In the genomic region with DNA sequence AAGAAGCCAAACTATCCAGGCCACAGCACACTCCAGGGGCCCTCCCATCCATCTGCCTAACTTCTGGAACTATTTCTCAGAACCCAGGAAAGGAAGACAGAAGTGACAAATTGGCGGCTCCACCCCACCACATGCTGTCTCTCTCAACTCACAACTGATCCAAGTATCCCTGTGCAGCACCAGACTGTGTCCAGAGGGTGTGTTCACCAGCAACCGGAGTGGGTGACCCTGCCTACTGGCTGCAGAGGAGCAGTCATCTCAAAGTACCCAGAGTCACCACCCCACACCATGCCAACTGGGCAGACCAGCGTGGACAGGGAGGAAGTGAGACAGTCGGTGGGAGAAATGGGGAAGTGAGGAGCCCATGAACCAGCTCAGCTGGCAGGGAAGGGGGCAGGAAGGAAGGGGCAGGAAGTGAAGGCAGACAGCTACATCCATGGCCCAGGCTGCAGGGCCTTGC, we compare ENCODE assay signal across 8 mouse cellular contexts. TPM values are rescaled to one million over a fixed set of nuclear protein-coding genes. Genes with fewer than 3 reads are reported as not detected.
DNase-seq lines count a peak whose midpoint lies in the region; ATAC-seq and TF ChIP-seq lines count a peak whose summit lies in the region.

No protein-coding gene starts in this region.

- intact Hi-C loops in left cerebral cortex, postnatal 4 days (cut with DNase I), result no loop called here
- intact Hi-C loops in left cerebral cortex, adult 2 months (cut with DNase I), result no loop called here

- no peak for TF ChIP-seq CTCF in left cerebral cortex, adult 2 months (IDR thresholded peaks at IDR 0.05)

- no peak overlapping the region for H3K4me3 ChIP-seq in left cerebral cortex, adult 2 months

- DNase-seq in cerebellum, postnatal 4 days (ENCODE audit: low spot score in 2 of 2), result no peak
- DNase-seq in left cerebral cortex, postnatal 4 days, result peak; percentile 40
- DNase-seq in left cerebral cortex, adult 2 months (ENCODE audit: extremely low spot score in 1 of 2, low spot score in 2 of 2), result no peak
- peak; percentile 52 to 53 for DNase-seq in cerebellum, postnatal 14 days
- DNase-seq in lung, postnatal 14 days, result peak; percentile 48
- no peak for DNase-seq in testis, postnatal 10 days (ENCODE audit: low spot score)
- DNase-seq in embryo, embryonic 10.5 days (ENCODE audit: low spot score), result no peak

- ATAC-seq in cerebellum, adult (ENCODE audit: insufficient number of reproducible peaks, low FRiP score, low TSS enrichment), result 0 out of 2 replicates have a peak, but pooled peaks have one; percentile 9

- H3K27ac ChIP-seq in left cerebral cortex, adult 2 months, result no peak overlapping the region

RNA-seq across cellular contexts. Expression of a gene that starts 15.8 kb away (rescaled TPM):
- 100 to 1,000 TPM; 104 to 108 TPM for total RNA-seq in left cerebral cortex, postnatal 4 days (2021)
- total RNA-seq in left cerebral cortex, adult 2 months (2021), result 10 to 100 TPM; 20.2 to 25.1 TPM

RNA-seq across cellular contexts. Expression of a gene that starts 23.6 kb away (rescaled TPM):
- total RNA-seq in left cerebral cortex, postnatal 4 days (2021), result not detected
- not detected for total RNA-seq in left cerebral cortex, adult 2 months (2021)

RNA-seq across cellular contexts. Expression of a gene that starts 56.3 kb away (rescaled TPM):
- total RNA-seq in left cerebral cortex, postnatal 4 days (2021), result 1 to 10 TPM; 7.4 to 8.4 TPM
- 1 to 10 TPM; 5.8 to 6.3 TPM for total RNA-seq in left cerebral cortex, adult 2 months (2021)

Comparison
In these comparisons a context has a peak if more than half of its experiments do, and no peak if none do; other contexts are left out.
1. DNase-seq: peak in left cerebral cortex, postnatal 4 days (single experiment), cerebellum, postnatal 14 days (2 of 2) and lung, postnatal 14 days (single experiment); none in cerebellum, postnatal 4 days (0 of 2), left cerebral cortex, adult 2 months (0 of 2), testis, postnatal 10 days (single experiment) and embryo, embryonic 10.5 days (single experiment).
2. RNA of a gene that starts 15.8 kb away (total RNA-seq): 104 to 108 TPM in left cerebral cortex, postnatal 4 days; 20.2 to 25.1 TPM in left cerebral cortex, adult 2 months; every median in the first group is over 4 times any median in the second.